Mouse (Mus musculus): ENCODE results near the gene Gm9944. TPM values are rescaled to one million over a fixed set of nuclear protein-coding genes. Genes with fewer than 3 reads are reported as not detected.

Gene Gm9944
- total RNA-seq (2021) = not detected
- long read RNA-seq, experiment 1 = 0 reads
- long read RNA-seq, experiment 2 = 0 reads

GRCm38 (mm10) chr4:144453217-144453616 lies at the start of gene Gm9944:
Gene Gm9944, minus strand, starts transcription at chr4:144453317.
- no peak for DNase-seq (ENCODE audit: low spot score)

GRCm38 (mm10) chr4:144493331-144493730 lies 40.2 kb upstream of the Gm9944 start:
- DNase-seq (ENCODE audit: low spot score) = no peak

- DNase-seq (ENCODE audit: low spot score) = no peak
These were observed 15.0 kb upstream of the Gm9944 start for GRCm38 (mm10) chr4:144468091-144468490.

GRCm38 (mm10) chr4:144465206-144465605 lies 12.1 kb upstream of the Gm9944 start:
- DNase-seq (ENCODE audit: low spot score) = no peak

- DNase-seq (ENCODE audit: low spot score) = no peak
These were observed 10.5 kb upstream of the Gm9944 start, which contains the start of gene Aadacl3 for GRCm38 (mm10) chr4:144463656-144464055. Gene Aadacl3, minus strand, starts transcription at chr4:144463756.

GRCm38 (mm10) chr4:144448546-144448945 lies 4.6 kb downstream of the Gm9944 start:
- DNase-seq (ENCODE audit: low spot score) = no peak

GRCm38 (mm10) chr4:144441582-144441981 lies 11.5 kb downstream of the Gm9944 start:
- no peak for DNase-seq (ENCODE audit: low spot score)

- no peak for DNase-seq (ENCODE audit: low spot score)
These were observed 12.0 kb downstream of the Gm9944 start for GRCm38 (mm10) chr4:144441095-144441494.

GRCm38 (mm10) chr4:144438672-144439071 lies 14.4 kb downstream of the Gm9944 start, which contains the start of gene 1700012P22Rik:
Gene 1700012P22Rik, minus strand, starts transcription at chr4:144438772.
- no peak for DNase-seq (ENCODE audit: low spot score)

- no peak for DNase-seq (ENCODE audit: low spot score)
These were observed 19.9 kb downstream of the Gm9944 start for GRCm38 (mm10) chr4:144433216-144433615.

- no peak for DNase-seq (ENCODE audit: low spot score)
These were observed 22.4 kb downstream of the Gm9944 start for GRCm38 (mm10) chr4:144430723-144431122.

- no peak for DNase-seq (ENCODE audit: low spot score)
These were observed 24.2 kb downstream of the Gm9944 start for GRCm38 (mm10) chr4:144428868-144429267.

- DNase-seq (ENCODE audit: low spot score) = no peak
These were observed 28.5 kb downstream of the Gm9944 start for GRCm38 (mm10) chr4:144424590-144424989.

- DNase-seq (ENCODE audit: low spot score) = no peak
These were observed 32.5 kb downstream of the Gm9944 start for GRCm38 (mm10) chr4:144420644-144421043.

- no peak for DNase-seq (ENCODE audit: low spot score)
These were observed 44.8 kb downstream of the Gm9944 start, which contains the start of gene Pramef12 for GRCm38 (mm10) chr4:144408290-144408689. Gene Pramef12, minus strand, starts transcription at chr4:144408464.

GRCm38 (mm10) chr4:144406261-144406660 lies 46.9 kb downstream of the Gm9944 start:
- no peak for DNase-seq (ENCODE audit: low spot score)

- no peak for DNase-seq (ENCODE audit: low spot score)
These were observed 48.5 kb downstream of the Gm9944 start for GRCm38 (mm10) chr4:144404456-144405086.

Other genes with a start within 250 kb of the Gm9944 start
- gene C87977, start 240.0 kb downstream of the Gm9944 start, total RNA-seq (2021) = not detected
- gene Pramel5, start 172.8 kb downstream of the Gm9944 start, total RNA-seq (2021) = not detected
- gene Gm13128, start 123.1 kb downstream of the Gm9944 start, total RNA-seq (2021) = not detected
- gene Gm13119, start 95.4 kb downstream of the Gm9944 start, total RNA-seq (2021) = not detected
- gene Pramef20, start 75.4 kb downstream of the Gm9944 start, total RNA-seq (2021) = not detected
- under 1 TPM in 1 of 2 experiments, not detected in 1; 0.12 TPM for gene Pramef12, start 44.9 kb downstream of the Gm9944 start, total RNA-seq (2021)
- not detected for gene 1700012P22Rik, start 14.5 kb downstream of the Gm9944 start, total RNA-seq (2021)
- not detected for gene Aadacl3, start 10.4 kb upstream of the Gm9944 start, total RNA-seq (2021)
- gene 9430007A20Rik, start 66.5 kb upstream of the Gm9944 start, total RNA-seq (2021) = not detected
- not detected for gene Gm13124, start 111.8 kb upstream of the Gm9944 start, total RNA-seq (2021)
- gene Aadacl4, start 160.4 kb upstream of the Gm9944 start, total RNA-seq (2021) = not detected
- gene Gm436, start 233.1 kb upstream of the Gm9944 start, total RNA-seq (2021) = not detected